Mouse (Mus musculus): ENCODE data around the gene Pank1.

GRCm38 (mm10) chr19:34869375-34869774 is 9.9 kb downstream of the Pank1 start:
- TF ChIP-seq CTCF (conservative IDR thresholded peaks at IDR 0.05 in 1 of 2, IDR thresholded peaks at IDR 0.05 in 1 of 2; ENCODE audit: low read depth in 2 of 2, low read length in 2 of 2) (no peak), POLR2A (IDR thresholded peaks at IDR 0.05; ENCODE audit: low read depth, low read length) (no peak), CHD2 (IDR thresholded peaks at IDR 0.05; ENCODE audit: low read length) (no peak), EP300 (IDR thresholded peaks at IDR 0.05; ENCODE audit: low read length) (no peak), MAFK (IDR thresholded peaks at IDR 0.05; ENCODE audit: insufficient replicate concordance, low read length) (no peak), SIN3A (IDR thresholded peaks at IDR 0.05; ENCODE audit: low read length) (no peak), ETS1 (conservative IDR thresholded peaks at IDR 0.05; ENCODE audit: low read depth, low read length) (no peak), SMC3 (IDR thresholded peaks at IDR 0.05; ENCODE audit: low read depth, low read length) (no peak), TCF12 (IDR thresholded peaks at IDR 0.05; ENCODE audit: low read depth, low read length) (no peak)

Measured in CH12.LX (cell line).